Mouse (Mus musculus): ENCODE measurements around the gene Plcb1. TPM values are rescaled to one million over a fixed set of nuclear protein-coding genes. Genes with fewer than 3 reads are reported as not detected.

The Plcb1 gene
- total RNA-seq, 1 experiment from 2014 or later: 1.3 TPM

DNA sequence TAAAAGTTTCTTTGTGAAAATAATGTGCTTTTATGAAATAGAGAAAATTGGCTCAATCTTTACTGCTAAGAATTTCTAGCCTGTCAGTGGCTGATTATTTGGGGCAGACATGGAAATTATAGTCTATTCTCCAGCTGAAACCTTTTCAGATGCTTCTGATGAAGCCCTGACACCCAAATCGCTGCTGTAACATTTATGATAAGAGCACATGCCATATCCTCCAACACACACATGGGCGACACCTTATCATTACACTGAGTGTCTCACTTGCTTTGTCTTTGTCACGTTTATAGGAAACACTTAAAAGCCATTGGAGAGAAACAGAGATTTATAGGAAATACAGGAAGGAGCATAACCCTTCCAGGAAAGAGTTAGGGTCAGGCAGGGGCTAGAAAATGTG lies 379.6 kb downstream of the Plcb1 start:
- ATAC-seq (replicated peaks in 1 of 2; ENCODE audit: insufficient read depth in 1 of 2, low FRiP score in 2 of 2, low TSS enrichment in 1 of 2, low read depth in 1 of 2, poor library complexity in 2 of 2, severe bottlenecking in 2 of 2): no peak

DNA sequence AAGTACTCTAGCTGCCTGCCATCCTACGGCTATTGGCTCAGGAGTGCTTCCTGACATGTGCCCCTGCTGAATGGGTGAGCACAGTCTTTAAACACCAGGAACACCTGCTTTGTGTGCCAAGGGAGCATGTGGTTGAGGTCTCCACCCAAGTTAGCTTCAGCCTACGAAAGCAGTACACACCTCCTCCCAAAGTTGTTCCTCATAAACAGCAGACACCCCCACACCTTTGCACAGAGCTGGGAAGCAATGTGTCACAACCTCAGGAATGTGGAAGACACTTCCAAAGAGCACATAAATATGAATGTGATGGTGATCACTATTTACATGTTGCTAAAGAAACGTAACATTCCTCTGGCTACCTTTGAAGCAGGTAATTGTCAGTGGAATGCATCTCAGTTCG lies 389.7 kb downstream of the Plcb1 start:
- ATAC-seq (replicated peaks in 1 of 2; ENCODE audit: insufficient read depth in 1 of 2, low FRiP score in 2 of 2, low TSS enrichment in 1 of 2, low read depth in 1 of 2, poor library complexity in 2 of 2, severe bottlenecking in 2 of 2): no peak

DNA sequence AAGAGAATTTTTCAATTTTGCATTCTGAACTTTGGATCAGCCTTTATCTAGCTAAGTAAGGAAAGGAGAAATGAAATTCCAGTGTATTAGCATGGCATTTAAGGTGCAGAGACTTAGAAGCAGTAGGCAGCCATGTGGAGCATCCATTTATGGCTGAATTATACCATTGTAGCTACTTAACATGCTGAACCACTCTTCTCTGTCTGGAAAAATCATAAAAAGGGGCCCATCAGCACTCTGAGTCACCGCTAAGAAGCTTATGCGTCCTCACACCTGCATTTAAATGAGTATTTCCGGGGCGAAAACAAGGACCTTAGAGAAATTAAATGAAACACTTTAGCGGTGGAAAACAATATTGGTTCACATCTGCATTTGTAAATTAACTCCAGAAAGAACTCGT lies 401.8 kb downstream of the Plcb1 start:
- ATAC-seq (replicated peaks in 1 of 2; ENCODE audit: insufficient read depth in 1 of 2, low FRiP score in 2 of 2, low TSS enrichment in 1 of 2, low read depth in 1 of 2, poor library complexity in 2 of 2, severe bottlenecking in 2 of 2): no peak

DNA sequence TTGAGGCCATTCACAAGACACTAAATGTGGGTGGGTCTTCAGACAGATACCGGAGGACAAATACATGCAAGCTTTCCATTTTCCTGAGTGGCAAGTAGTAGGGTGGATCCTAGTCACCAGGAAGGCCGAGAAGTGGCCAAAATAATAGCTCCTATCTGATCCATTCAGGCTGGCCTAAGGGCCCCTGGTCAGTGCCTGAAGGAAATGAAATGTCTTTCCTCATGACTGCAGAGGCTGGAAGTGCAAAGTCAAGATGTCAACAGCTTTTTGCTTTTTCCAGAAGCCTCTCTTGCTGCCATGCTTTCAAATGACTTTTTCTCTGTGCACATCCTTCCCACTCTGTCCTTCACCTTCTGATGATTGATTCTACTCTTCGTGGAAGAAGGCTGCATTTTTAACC lies 415.0 kb downstream of the Plcb1 start:
- ATAC-seq (replicated peaks in 1 of 2; ENCODE audit: insufficient read depth in 1 of 2, low FRiP score in 2 of 2, low TSS enrichment in 1 of 2, low read depth in 1 of 2, poor library complexity in 2 of 2, severe bottlenecking in 2 of 2): no peak

DNA sequence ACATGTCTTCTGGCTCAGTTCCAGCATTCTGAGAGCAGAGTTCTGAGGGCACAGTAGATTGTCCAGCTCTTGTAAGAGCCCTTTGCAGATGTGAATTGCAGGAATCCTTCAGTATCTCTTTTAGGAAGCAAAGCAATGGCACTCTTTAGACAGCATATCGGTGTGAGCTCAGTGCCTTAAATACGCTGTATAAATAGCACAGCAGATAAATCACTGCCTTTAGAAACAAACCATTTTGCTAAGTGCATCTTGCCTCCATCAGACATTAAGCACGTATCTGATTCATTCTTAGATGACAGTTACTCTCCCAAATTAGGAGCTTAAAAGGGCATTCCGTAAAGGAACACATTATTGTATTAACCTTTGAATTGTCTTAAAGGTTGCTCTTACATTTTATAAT lies 416.5 kb downstream of the Plcb1 start:
- ATAC-seq (replicated peaks in 1 of 2; ENCODE audit: insufficient read depth in 1 of 2, low FRiP score in 2 of 2, low TSS enrichment in 1 of 2, low read depth in 1 of 2, poor library complexity in 2 of 2, severe bottlenecking in 2 of 2): no peak

DNA sequence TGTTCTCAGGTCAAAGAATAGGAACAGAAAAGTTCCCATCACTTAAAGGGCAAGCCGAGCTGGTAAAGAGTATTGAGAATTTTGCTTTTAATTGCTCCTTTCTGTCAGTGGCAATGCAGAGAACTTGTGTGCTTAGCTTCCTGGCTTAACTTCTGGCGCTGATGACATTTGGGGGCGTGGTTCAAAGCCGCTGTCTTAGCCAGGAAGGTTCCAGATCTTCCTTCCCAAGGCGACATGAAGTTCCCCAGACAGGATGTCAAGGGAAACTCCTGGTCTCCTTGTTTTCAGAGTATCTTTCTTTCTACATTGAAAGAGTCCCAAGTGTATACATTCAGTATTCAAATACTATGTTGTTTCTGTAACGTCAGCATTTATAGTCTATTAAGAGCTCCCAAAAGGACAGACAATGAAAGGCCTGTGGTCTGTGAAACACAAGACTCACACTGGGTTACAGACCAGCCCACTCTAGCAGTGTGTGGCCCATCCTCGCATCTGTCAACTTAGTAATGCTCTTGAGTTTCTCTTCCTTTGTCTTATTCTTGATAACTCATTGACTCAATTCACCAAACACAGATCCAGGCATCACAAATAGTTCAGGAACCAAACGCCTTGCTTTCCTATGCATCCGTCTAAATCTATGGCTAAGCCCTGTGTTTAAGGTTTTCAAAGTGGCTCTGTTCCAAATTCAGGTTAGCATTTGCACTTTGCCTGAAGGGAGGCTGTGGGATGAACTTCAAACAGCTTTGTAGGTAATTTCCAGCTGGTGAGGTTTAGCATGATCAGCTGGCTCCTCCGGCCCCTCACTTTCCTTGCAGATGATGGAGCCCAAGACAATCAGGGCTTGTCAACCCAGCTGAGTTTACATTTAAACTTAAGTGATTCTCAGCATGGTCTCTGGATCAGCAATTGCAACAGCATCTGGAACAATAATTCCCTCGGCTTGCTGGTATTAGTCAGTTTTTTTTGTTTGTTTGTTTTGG lies 418.6 kb downstream of the Plcb1 start:
- ATAC-seq (replicated peaks in 1 of 2; ENCODE audit: insufficient read depth in 1 of 2, low FRiP score in 2 of 2, low TSS enrichment in 1 of 2, low read depth in 1 of 2, poor library complexity in 2 of 2, severe bottlenecking in 2 of 2): no peak

DNA sequence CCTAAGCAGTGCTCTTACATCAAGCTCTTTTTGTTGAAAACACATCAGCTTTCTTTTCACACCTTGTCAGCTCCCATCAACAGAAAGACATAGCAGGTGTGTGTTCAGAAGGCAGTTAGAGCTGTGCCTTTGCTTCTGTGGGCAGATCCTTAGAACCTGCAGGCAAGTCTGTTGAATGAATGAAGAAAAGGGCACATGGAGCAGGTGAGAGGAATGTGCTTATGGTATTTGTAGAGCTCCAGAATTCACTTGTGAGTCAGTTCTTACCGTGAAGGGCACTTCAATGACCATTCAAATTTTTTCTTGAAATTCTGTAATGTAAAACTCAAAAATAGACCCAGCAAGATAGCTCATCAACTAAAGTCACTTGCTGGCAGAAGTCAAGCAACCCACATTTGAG lies 423.0 kb downstream of the Plcb1 start:
- ATAC-seq (replicated peaks in 1 of 2; ENCODE audit: insufficient read depth in 1 of 2, low FRiP score in 2 of 2, low TSS enrichment in 1 of 2, low read depth in 1 of 2, poor library complexity in 2 of 2, severe bottlenecking in 2 of 2): no peak

DNA sequence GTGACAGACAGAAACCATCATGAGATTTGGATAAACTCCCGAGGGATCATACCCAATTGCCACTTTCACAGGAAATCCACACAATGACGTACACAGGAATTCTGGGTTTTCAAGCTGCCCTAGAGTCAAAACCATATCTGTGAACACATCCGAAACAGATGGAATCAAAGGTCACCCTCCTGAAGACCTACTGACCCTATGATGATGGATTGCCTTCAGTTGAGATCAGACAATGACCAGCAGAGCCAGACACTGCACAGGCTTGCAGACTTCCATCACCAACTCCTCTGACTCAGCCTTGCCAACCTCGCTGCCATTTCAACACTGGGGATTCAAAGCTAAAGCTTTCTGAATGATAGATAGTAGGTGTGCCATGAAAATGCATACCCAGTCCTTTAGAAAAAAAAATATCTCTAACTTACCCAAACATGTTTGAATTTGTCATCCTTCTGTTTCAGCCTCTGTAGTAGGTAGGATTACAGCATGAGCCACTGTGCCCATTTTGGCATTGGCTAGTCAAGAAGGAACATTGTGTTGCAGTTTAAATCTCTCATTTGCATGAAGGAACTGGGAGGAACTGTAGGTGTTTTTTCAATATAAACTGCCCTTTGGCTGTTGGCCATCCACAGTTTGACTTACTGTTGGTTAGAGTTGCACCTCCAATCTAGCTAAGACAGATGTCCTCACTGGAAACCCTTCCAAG lies 429.0 kb downstream of the Plcb1 start:
- no peak for ATAC-seq (replicated peaks in 1 of 2; ENCODE audit: insufficient read depth in 1 of 2, low FRiP score in 2 of 2, low TSS enrichment in 1 of 2, low read depth in 1 of 2, poor library complexity in 2 of 2, severe bottlenecking in 2 of 2)

DNA sequence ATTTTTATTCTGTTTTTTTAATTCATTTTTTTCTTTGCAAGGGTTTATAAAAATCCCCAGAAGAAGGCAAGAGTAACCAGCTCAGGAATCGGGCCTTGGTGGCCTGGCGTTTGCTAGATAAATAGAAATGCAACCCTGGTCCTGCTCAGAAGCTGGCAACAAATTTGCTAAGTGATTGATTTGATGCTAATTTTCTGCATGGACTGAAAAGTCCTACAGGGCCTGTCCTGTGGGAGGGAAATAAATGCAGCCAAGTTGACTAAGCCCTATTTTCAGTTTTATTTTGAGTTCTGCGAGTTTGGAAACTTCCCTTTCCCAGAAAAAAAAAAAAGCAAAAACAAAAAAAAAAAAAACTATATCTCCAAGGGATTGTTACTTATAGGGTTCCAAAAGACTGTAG lies 433.5 kb downstream of the Plcb1 start:
- ATAC-seq (replicated peaks in 1 of 2; ENCODE audit: insufficient read depth in 1 of 2, low FRiP score in 2 of 2, low TSS enrichment in 1 of 2, low read depth in 1 of 2, poor library complexity in 2 of 2, severe bottlenecking in 2 of 2): no peak

DNA sequence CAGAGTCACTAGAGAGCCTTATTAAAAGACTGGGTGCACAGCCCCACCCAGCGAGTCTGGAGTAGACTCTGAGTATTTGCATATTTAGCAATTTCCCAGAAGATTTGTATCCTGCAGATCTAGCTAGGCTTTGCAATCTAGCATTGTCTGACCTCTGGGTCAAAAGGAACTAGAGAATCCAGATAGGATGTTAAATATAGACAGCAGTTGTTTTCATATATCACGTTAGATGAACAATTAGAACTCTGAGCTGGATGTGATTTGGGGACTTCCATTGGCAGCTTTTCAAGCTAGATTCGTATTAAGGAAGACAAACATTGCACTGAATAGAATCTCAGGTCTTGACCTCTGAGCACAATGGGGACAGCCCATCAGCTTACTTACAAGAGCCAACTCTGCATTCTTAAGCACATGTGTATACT lies 439.7 kb downstream of the Plcb1 start:
- no peak for ATAC-seq (replicated peaks in 1 of 2; ENCODE audit: insufficient read depth in 1 of 2, low FRiP score in 2 of 2, low TSS enrichment in 1 of 2, low read depth in 1 of 2, poor library complexity in 2 of 2, severe bottlenecking in 2 of 2)

DNA sequence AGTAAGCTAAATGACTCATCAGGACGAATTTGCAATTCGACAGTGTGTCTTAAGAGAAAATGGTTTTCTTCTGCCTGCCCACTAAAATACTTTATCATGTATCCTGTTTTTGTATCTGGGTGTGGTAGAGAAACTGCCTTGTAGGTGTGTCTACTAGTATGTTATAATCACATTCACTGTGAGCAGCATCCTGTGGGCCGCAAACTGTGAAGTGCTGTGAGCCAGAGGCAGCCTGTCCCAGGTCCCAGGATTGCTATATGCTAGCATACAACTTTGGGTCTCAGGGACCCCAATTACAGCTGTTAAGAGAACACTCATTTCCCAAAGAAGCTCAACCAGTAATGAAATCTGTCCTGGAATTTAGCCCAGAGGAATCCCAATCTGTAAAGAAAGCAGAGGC lies 444.4 kb downstream of the Plcb1 start:
- no peak for ATAC-seq (replicated peaks in 1 of 2; ENCODE audit: insufficient read depth in 1 of 2, low FRiP score in 2 of 2, low TSS enrichment in 1 of 2, low read depth in 1 of 2, poor library complexity in 2 of 2, severe bottlenecking in 2 of 2)

DNA sequence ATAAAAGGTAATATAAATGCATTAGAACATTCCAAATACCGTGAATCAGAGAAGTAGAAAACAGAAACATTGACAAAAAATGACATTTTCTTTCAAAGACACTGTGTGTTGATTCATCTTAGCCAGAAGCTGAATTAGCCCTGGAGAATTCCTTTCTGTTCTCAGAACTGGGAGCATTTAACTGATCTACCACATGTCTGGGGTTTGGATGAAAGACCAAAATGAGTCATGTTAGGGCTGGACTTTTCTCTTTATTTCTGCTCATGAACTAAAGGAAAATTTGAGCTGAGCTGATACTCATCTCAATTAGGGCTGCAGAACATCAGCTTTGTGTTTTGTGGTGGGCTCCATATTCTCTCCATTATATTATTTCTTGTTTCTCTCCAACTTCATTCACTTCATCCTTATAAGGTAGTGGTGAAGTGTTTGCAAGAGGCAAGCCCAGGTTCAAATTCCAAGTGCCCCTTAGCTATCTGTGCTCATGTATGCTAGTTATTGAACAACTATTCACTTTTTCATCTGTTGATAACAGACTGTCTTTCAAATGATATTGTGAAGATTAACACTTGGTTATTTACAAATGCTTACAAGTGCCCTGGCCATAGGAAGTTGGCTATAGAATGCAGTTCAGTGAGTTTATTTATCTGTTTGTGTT lies 456.9 kb downstream of the Plcb1 start:
- no peak for ATAC-seq (replicated peaks in 1 of 2; ENCODE audit: insufficient read depth in 1 of 2, low FRiP score in 2 of 2, low TSS enrichment in 1 of 2, low read depth in 1 of 2, poor library complexity in 2 of 2, severe bottlenecking in 2 of 2)

DNA sequence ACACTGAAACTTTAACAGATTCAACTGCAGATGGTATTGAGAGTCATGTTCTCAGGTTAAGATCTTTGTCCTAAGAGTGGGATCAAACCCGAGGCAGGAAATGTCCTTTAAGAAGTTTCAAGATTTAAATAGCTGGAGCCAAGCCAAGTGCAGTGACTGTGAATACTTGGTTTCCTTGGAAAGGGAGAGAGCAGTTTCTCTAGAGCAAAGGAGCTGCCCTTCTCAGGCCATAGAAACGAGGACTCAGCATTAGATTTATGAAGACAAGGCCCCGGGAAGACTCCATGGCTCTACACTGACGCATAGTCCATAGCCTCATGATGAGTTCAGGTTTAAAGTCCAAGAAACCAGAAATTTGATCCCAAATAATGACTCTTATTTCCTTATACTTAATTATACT lies 457.9 kb downstream of the Plcb1 start:
- ATAC-seq (replicated peaks in 1 of 2; ENCODE audit: insufficient read depth in 1 of 2, low FRiP score in 2 of 2, low TSS enrichment in 1 of 2, low read depth in 1 of 2, poor library complexity in 2 of 2, severe bottlenecking in 2 of 2): no peak

DNA sequence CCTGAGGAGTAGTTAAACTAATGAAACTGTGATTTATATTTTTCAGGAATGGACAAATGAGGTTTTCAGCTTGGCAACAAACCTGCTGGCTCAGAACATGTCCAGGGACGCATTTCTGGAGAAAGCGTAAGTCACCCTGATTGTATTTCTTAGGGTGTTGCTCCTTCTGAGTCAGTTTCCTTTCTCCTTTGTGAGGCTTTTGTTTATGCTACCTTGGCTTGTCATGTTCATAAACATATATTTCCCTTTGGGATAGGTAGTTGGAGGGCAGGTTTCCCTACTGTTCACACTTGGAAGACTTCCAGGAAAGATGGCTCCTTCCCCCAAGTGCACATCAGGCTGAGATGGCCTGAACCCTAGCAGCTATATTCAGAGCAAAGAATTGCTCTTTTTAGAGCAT lies 464.1 kb downstream of the Plcb1 start:
- ATAC-seq (replicated peaks in 1 of 2; ENCODE audit: insufficient read depth in 1 of 2, low FRiP score in 2 of 2, low TSS enrichment in 1 of 2, low read depth in 1 of 2, poor library complexity in 2 of 2, severe bottlenecking in 2 of 2): no peak

DNA sequence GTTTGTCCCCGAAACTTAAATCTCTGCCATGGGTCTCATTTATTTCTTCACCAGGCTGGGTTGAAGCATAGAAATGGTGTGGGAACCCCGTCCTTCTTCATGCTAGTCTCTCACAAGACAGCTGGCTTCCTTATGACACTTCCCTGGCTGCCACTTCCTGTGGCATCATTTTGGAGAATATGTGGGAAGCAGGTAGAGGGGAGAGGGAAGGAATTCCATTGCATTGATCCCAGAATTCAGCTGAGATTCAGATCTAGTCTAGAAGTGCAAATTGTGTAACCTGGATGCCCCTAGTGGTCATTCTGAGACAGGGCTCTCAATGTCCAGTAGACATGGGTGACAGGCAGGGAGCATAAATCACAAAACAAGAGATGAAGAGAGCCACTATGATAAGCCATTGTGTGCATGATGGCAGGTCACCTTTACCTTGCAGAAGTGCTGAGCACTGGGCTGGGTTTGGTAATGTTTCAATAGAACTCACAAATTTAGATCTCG lies 466.0 kb downstream of the Plcb1 start:
- ATAC-seq (replicated peaks in 1 of 2; ENCODE audit: insufficient read depth in 1 of 2, low FRiP score in 2 of 2, low TSS enrichment in 1 of 2, low read depth in 1 of 2, poor library complexity in 2 of 2, severe bottlenecking in 2 of 2): no peak

DNA sequence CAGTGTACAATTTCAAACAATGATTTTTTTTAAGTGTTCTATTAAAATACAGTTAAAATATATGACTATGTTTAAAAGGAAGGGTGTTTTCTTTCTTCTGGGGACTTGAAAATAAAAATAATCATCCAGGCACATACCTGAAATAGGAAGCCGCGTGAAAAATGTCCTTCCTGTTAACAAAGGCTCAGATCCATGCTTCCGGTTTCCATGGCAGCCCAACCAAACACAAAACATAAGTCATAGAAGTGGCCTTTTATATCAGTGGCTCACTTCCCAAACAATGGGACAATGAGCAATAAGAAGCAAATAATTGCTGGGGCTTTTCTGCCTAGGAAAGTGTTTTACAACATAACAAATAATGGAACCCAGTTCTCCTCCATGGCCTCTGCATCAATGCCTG lies 473.3 kb downstream of the Plcb1 start:
- no peak for ATAC-seq (replicated peaks in 1 of 2; ENCODE audit: insufficient read depth in 1 of 2, low FRiP score in 2 of 2, low TSS enrichment in 1 of 2, low read depth in 1 of 2, poor library complexity in 2 of 2, severe bottlenecking in 2 of 2)

DNA sequence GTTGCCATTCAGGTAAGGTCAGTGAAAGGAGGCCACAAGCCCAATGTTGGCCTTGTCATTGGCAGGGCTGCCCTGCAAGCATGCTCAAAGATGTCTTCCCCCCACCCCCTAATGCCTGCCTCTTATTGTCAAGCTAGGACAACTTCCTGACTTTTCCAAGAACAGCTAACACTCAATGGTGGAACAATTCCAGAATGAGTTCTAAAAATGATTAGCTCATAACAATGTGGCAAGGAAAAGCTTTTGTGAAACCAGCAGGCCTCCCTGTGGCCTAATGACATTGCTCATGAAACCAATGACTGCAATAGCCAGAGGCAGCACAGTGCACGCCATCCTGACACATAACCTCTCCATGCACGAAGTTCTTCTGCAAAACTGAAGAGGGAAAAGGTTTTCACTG lies 478.1 kb downstream of the Plcb1 start:
- no peak for ATAC-seq (replicated peaks in 1 of 2; ENCODE audit: insufficient read depth in 1 of 2, low FRiP score in 2 of 2, low TSS enrichment in 1 of 2, low read depth in 1 of 2, poor library complexity in 2 of 2, severe bottlenecking in 2 of 2)

DNA sequence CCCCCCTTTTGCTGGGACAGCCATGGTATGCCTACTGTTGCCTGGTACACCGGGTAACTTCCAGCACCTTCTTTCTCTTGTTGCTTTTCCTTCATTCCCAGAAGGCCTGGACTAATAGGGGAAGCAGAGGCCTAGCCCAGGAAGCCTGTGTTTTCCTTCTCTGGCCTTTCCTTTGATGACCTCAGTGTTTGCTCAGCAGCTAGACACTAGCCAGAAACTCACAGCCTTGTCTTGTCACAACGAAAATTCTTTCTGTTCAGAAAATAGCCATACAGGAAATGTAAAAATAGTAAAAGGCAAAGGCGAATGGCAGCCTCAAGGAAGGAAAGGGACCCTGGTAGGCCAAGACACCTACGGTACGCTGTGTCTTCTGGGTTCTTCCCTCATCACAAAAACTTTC lies 489.1 kb downstream of the Plcb1 start:
- no peak for ATAC-seq (replicated peaks in 1 of 2; ENCODE audit: insufficient read depth in 1 of 2, low FRiP score in 2 of 2, low TSS enrichment in 1 of 2, low read depth in 1 of 2, poor library complexity in 2 of 2, severe bottlenecking in 2 of 2)
